Mouse (Mus musculus): Measurements from ENCODE around the gene Snx10. TPM values are rescaled to one million over a fixed set of nuclear protein-coding genes. Genes with fewer than 3 reads are reported as not detected.

Snx10 gene
- total RNA-seq, 2 experiments from 2014 or later, result 101 to 110 TPM

DNA sequence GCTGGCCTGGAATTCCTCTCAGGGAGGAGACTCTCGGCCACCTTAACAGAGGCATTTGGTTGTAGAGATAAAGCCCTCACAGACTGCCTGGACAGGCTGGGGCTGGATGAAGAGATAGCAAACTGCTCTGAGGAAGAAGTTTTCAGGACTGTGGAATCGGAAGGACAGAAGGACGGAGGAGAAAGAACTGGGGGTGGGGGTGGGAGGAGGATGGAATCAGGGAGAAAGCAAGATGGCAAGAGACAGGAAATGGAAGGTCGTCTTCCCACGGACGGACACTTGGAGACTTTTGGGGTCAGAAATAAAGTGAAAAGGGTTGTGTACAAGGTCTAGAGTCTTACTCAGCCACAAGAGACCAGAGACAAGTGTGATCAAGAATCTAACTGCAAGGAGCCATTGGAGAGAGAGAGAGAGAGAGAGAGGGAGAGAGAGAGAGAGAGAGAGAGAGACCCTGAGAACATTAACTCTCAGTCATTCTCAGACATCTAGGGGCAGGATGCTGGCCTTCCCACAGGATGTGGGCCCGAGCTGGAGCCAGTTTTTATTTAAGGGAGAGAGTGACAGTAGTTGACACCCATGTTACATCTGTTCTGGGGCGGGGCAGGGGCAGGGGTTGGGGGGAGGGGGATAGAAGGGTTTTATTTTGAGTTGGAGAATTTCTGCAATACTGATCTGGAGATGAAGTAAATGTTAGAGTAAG lies 110.1 kb downstream of the Snx10 start:
- DNase-seq (ENCODE audit: low spot score in 2 of 2), result no peak

DNA sequence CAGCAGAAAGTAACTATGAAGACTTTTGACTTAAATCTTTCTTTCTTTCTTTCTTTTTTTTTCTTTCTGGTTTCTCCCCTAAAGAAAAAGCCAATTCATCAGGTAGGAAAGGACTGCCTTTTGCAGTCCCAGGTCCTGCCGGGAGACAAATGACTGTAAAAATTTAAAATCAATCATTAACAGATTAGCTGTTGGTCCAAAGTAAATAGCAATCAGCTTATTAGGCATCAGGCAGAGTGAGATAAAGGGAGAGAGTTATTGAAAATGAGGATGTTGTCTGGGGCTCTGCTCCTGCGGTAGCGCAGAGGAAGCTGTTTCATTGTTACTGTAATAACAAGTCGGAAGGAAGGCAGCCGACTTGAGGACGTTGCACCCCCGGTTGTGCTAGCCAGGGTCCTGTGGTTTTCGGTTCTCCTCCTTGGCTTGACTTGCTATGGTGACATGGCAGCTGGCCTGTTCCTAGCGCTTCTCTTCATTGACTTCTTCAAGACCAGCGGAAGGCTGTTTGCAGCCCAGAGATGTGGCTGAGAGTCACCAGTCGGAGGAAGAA lies 112.4 kb downstream of the Snx10 start:
- DNase-seq (ENCODE audit: low spot score in 2 of 2), result no peak

Small RNAs within 50 kb of the gene (microRNA-seq; reads per million reads assigned to microRNA genes)
- 0 reads per million in 2 experiments for gene Gm22914

Other genes with a start within 250 kb of the Snx10 start
- gene Nfe2l3, start 91.2 kb upstream of the Snx10 start, total RNA-seq (2021), result 1 to 10 TPM; 3.2 to 3.7 TPM
- 100 to 1,000 TPM; 482 to 501 TPM for gene Hnrnpa2b1, start 54.0 kb upstream of the Snx10 start, total RNA-seq (2021)
- 100 to 1,000 TPM; 130 to 142 TPM for gene Cbx3, start 53.5 kb upstream of the Snx10 start, total RNA-seq (2021)

All from layer of hippocampus, adult 18-20 months (tissue).